Mouse (Mus musculus): Measurements from ENCODE around the gene Cep350.

GRCm38 (mm10) chr1:155812581-155813499 lies 160.2 kb downstream of the Cep350 start, which contains the start of gene Qsox1:
- TF ChIP-seq POLR2A (IDR thresholded peaks at IDR 0.05; ENCODE audit: extremely low read depth, insufficient read depth, low read length) (peak; percentile 80; the same call in 1 of the 2 replicates), CTCF (IDR thresholded peaks at IDR 0.05; ENCODE audit: extremely low read depth, insufficient read depth, low read length) (no peak)

Measured in cortical plate, adult 2 months (tissue).